Mouse (Mus musculus): ENCODE results near the gene Tmem33.

Gene Tmem33

GRCm38 (mm10) chr5:67260531-67261371 lies at the start of gene Tmem33:
TSS of gene Tmem33 (plus strand) at chr5:67260565.
- DNase-seq (ENCODE audit: low spot score in 2 of 2): peak; percentile 81 to 84

GRCm38 (mm10) chr5:67213168-67213567 lies 47.2 kb upstream of the Tmem33 start:
- no peak for DNase-seq (ENCODE audit: low spot score in 2 of 2)

GRCm38 (mm10) chr5:67215121-67216030 lies 45.0 kb upstream of the Tmem33 start:
- DNase-seq (ENCODE audit: low spot score in 2 of 2): no peak

GRCm38 (mm10) chr5:67216031-67216778 lies 44.2 kb upstream of the Tmem33 start:
- no peak for DNase-seq (ENCODE audit: low spot score in 2 of 2)

- DNase-seq (ENCODE audit: low spot score in 2 of 2): no peak
These were observed 43.6 kb upstream of the Tmem33 start for GRCm38 (mm10) chr5:67216779-67217095.

- no peak for DNase-seq (ENCODE audit: low spot score in 2 of 2)
These were observed 38.5 kb upstream of the Tmem33 start for GRCm38 (mm10) chr5:67221901-67222300.

- no peak for DNase-seq (ENCODE audit: low spot score in 2 of 2)
These were observed 37.6 kb upstream of the Tmem33 start for GRCm38 (mm10) chr5:67222440-67223390.

- no peak for DNase-seq (ENCODE audit: low spot score in 2 of 2)
These were observed 36.8 kb upstream of the Tmem33 start for GRCm38 (mm10) chr5:67223391-67224121.

GRCm38 (mm10) chr5:67224122-67224502 lies 36.3 kb upstream of the Tmem33 start:
- DNase-seq (ENCODE audit: low spot score in 2 of 2): no peak

- DNase-seq (ENCODE audit: low spot score in 2 of 2): no peak
These were observed 34.6 kb upstream of the Tmem33 start for GRCm38 (mm10) chr5:67225758-67226157.

- no peak for DNase-seq (ENCODE audit: low spot score in 2 of 2)
These were observed 33.1 kb upstream of the Tmem33 start for GRCm38 (mm10) chr5:67227261-67227660.

- no peak for DNase-seq (ENCODE audit: low spot score in 2 of 2)
These were observed 32.5 kb upstream of the Tmem33 start for GRCm38 (mm10) chr5:67227682-67228444.

GRCm38 (mm10) chr5:67234682-67235081 lies 25.7 kb upstream of the Tmem33 start:
- no peak for DNase-seq (ENCODE audit: low spot score in 2 of 2)

- DNase-seq (ENCODE audit: low spot score in 2 of 2): no peak
These were observed 24.9 kb upstream of the Tmem33 start for GRCm38 (mm10) chr5:67235462-67235861.

- no peak for DNase-seq (ENCODE audit: low spot score in 2 of 2)
These were observed 23.8 kb upstream of the Tmem33 start for GRCm38 (mm10) chr5:67236601-67237000.

GRCm38 (mm10) chr5:67238303-67238702 lies 22.1 kb upstream of the Tmem33 start:
- DNase-seq (ENCODE audit: low spot score in 2 of 2): no peak

GRCm38 (mm10) chr5:67241713-67242112 lies 18.7 kb upstream of the Tmem33 start:
- no peak for DNase-seq (ENCODE audit: low spot score in 2 of 2)

- DNase-seq (ENCODE audit: low spot score in 2 of 2): no peak
These were observed 17.1 kb upstream of the Tmem33 start for GRCm38 (mm10) chr5:67243231-67243630.

- DNase-seq (ENCODE audit: low spot score in 2 of 2): no peak
These were observed 8.1 kb upstream of the Tmem33 start for GRCm38 (mm10) chr5:67252261-67252660.
